Comparison of ENCODE assay signal across 8 mouse cellular contexts in genomic region chr6:125572291-125573188, GRCm38 (mm10). TPM values are rescaled to one million over a fixed set of nuclear protein-coding genes. Genes with fewer than 3 reads are reported as not detected.
DNase-seq lines count a peak whose midpoint lies in the region; ATAC-seq and TF ChIP-seq lines count a peak whose summit lies in the region.

No protein-coding gene starts in this region.

- H3K27me3 ChIP-seq in CH12.LX (replicated peaks) = peaks cover 85% of the 10 kb centered on the region
- H3K27me3 ChIP-seq in hindbrain, embryonic 11.5 days (ENCODE audit: control insufficient read depth, insufficient read depth, low read length) = no peaks in the 10 kb centered on the region
- no peaks in the 10 kb centered on the region for H3K27me3 ChIP-seq in lung, postnatal 0 days (replicated peaks; ENCODE audit: insufficient read depth, low read length)

- H3K4me3 ChIP-seq in CH12.LX (replicated peaks in 1 of 3; ENCODE audit: low read depth in 2 of 3, low read length in 2 of 3, poor library complexity in 1 of 3) = peak overlapping the region in 1 of 3 experiments; percentile 34
- peak overlapping the region; percentile 19; the same call in 1 of the 2 replicates for H3K4me3 ChIP-seq in hindbrain, embryonic 11.5 days (ENCODE audit: low read depth, low read length)
- peak overlapping the region; percentile 16 for H3K4me3 ChIP-seq in lung, postnatal 0 days (ENCODE audit: low read depth, low read length)

- H3K9ac ChIP-seq in CH12.LX (ENCODE audit: insufficient read depth, low read depth) = no peak overlapping the region
- peak overlapping the region; percentile 1; the same call in 1 of the 2 replicates for H3K9ac ChIP-seq in hindbrain, embryonic 11.5 days (ENCODE audit: low read depth, low read length)
- H3K9ac ChIP-seq in lung, postnatal 0 days (replicated peaks; ENCODE audit: low read depth) = no peak overlapping the region; the same call in 1 of the 2 replicates

- no peak for TF ChIP-seq CTCF in CH12.LX (conservative IDR thresholded peaks at IDR 0.05 in 1 of 2, IDR thresholded peaks at IDR 0.05 in 1 of 2; ENCODE audit: low read depth in 2 of 2, low read length in 2 of 2)
- no peak for TF ChIP-seq CTCF in lung, postnatal 0 days (IDR thresholded peaks at IDR 0.05)

- peak overlapping the region; percentile 16; the same call in 1 of the 2 replicates for H3K27ac ChIP-seq in CH12.LX (ENCODE audit: insufficient read depth, low read depth)
- H3K27ac ChIP-seq in hindbrain, embryonic 11.5 days (ENCODE audit: low read depth, low read length) = no peak overlapping the region
- H3K27ac ChIP-seq in lung, postnatal 0 days (ENCODE audit: low read length) = peak overlapping the region; percentile 74

- DNase-seq in CH12.LX (ENCODE audit: extremely low read depth) = peak; percentile 35
- peak; percentile 26 to 61 for DNase-seq in cerebellum, adult 18-20 months
- DNase-seq in frontal cortex, postnatal 10 days (ENCODE audit: low spot score in 2 of 2) = peak; percentile 65 to 69
- no peak for DNase-seq in hindbrain, embryonic 11.5 days (ENCODE audit: low spot score)
- DNase-seq in layer of hippocampus, postnatal 14 days (ENCODE audit: low spot score in 2 of 2) = peak; percentile 60 to 73
- DNase-seq in lung, postnatal 0 days (ENCODE audit: low spot score) = peak; percentile 88
- peak; percentile 82 for DNase-seq in ovary, postnatal 36 days (ENCODE audit: low spot score)
- DNase-seq in thymus, postnatal 25 days = peak; percentile 54

- H3K36me3 ChIP-seq in CH12.LX (replicated peaks in 1 of 2; ENCODE audit: control insufficient read depth in 1 of 2, insufficient read depth in 1 of 2, low read length in 1 of 2) = no peaks in the 10 kb centered on the region
- H3K36me3 ChIP-seq in hindbrain, embryonic 11.5 days (ENCODE audit: control insufficient read depth, insufficient read depth, low read length) = no peaks in the 10 kb centered on the region
- H3K36me3 ChIP-seq in lung, postnatal 0 days (ENCODE audit: insufficient read depth, low read length) = no peaks in the 10 kb centered on the region

- H3K4me1 ChIP-seq in CH12.LX (ENCODE audit: control insufficient read depth in 1 of 2, insufficient read depth in 2 of 2) = peaks cover 4 to 16% of the 10 kb centered on the region in 2 experiments; a peak in 3 of 4 replicates
- no peaks in the 10 kb centered on the region for H3K4me1 ChIP-seq in hindbrain, embryonic 11.5 days (replicated peaks; ENCODE audit: control insufficient read depth, insufficient read depth, low read length)
- H3K4me1 ChIP-seq in lung, postnatal 0 days (ENCODE audit: insufficient read depth, low read depth, low read length) = peaks cover 9% of the 10 kb centered on the region; the same call in 1 of the 2 replicates

- H3K79me2 ChIP-seq in CH12.LX (replicated peaks; ENCODE audit: control insufficient read depth, extremely low read depth, insufficient read depth, poor library complexity, severe bottlenecking) = no peaks in the 10 kb centered on the region

- in situ Hi-C loops in CH12.LX (cut with MboI; ENCODE audit: low pct_ligation_motif_present, low pct_unique_long_range_greater_than_20kb, low sequenced_read_pairs) = no loop called here

- peak overlapping the region; percentile 94 for H3K4me2 ChIP-seq in CH12.LX (ENCODE audit: insufficient read depth, low read depth, poor library complexity, severe bottlenecking)
- peak overlapping the region; percentile 29 for H3K4me2 ChIP-seq in hindbrain, embryonic 11.5 days (replicated peaks; ENCODE audit: low read depth, low read length)
- peak overlapping the region; percentile 51 for H3K4me2 ChIP-seq in lung, postnatal 0 days (replicated peaks; ENCODE audit: low read depth, low read length)

- TF ChIP-seq POLR2A in CH12.LX (IDR thresholded peaks at IDR 0.05; ENCODE audit: low read depth, low read length) = no peak

- ATAC-seq in hindbrain, embryonic 11.5 days (ENCODE audit: low FRiP score) = peak; percentile 60
- ATAC-seq in lung, postnatal 0 days = peak; percentile 71

- TF ChIP-seq RAD21 in CH12.LX (IDR thresholded peaks at IDR 0.05; ENCODE audit: low read depth, low read length) = no peak

- WGBS in hindbrain, embryonic 11.5 days = 47% methylated on average over 18 of the region's 18 CpGs
- WGBS in lung, postnatal 0 days = 12% methylated on average over 18 of the region's 18 CpGs

- peak; percentile 79 for TF ChIP-seq EP300 in CH12.LX (IDR thresholded peaks at IDR 0.05; ENCODE audit: low read length)
- peak; percentile 3; the same call in 1 of the 2 replicates for TF ChIP-seq EP300 in lung, postnatal 0 days (IDR thresholded peaks at IDR 0.05)

- no peaks in the 10 kb centered on the region for H3K9me3 ChIP-seq in CH12.LX (replicated peaks; ENCODE audit: low read length)
- no peaks in the 10 kb centered on the region for H3K9me3 ChIP-seq in hindbrain, embryonic 11.5 days (ENCODE audit: control insufficient read depth, low read length)
- no peaks in the 10 kb centered on the region for H3K9me3 ChIP-seq in lung, postnatal 0 days (ENCODE audit: low read length)

- dilution Hi-C loops in CH12.LX (cut with MboI; ENCODE audit: extremely low pct_ligation_motif_present, extremely low pct_unique_long_range_greater_than_20kb, low sequenced_read_pairs) = no loop called here

TF ChIP-seq in CH12.LX, 34 proteins besides CTCF, POLR2A, EP300 and RAD21:
- TF ChIP-seq ELF1 (IDR thresholded peaks at IDR 0.05; ENCODE audit: low read depth, low read length) (no peak), USF2 (conservative IDR thresholded peaks at IDR 0.05; ENCODE audit: low read depth, low read length) (no peak), TBP (conservative IDR thresholded peaks at IDR 0.05; ENCODE audit: low read depth, low read length) (no peak), JUND (conservative IDR thresholded peaks at IDR 0.05; ENCODE audit: low read depth, low read length) (peak; percentile 41; the same call in 1 of the 2 replicates), MAFK (IDR thresholded peaks at IDR 0.05; ENCODE audit: insufficient replicate concordance, low read length) (no peak), E2F4 (IDR thresholded peaks at IDR 0.05; ENCODE audit: insufficient replicate concordance, low read depth, low read length) (0 out of 2 replicates have a peak, but pooled peaks have one; percentile 33), SMC3 (IDR thresholded peaks at IDR 0.05; ENCODE audit: low read depth, low read length) (no peak), ZKSCAN1 (IDR thresholded peaks at IDR 0.05; ENCODE audit: borderline replicate concordance, low read depth, low read length) (no peak), ZMIZ1 (IDR thresholded peaks at IDR 0.05; ENCODE audit: low read depth, low read length) (no peak), GABPA (IDR thresholded peaks at IDR 0.05; ENCODE audit: insufficient replicate concordance, low read depth, low read length) (no peak), CHD1 (IDR thresholded peaks at IDR 0.05; ENCODE audit: low read depth, low read length) (no peak), POLR2AphosphoS2 (IDR thresholded peaks at IDR 0.05; ENCODE audit: low read depth, low read length) (no peak), USF1 (IDR thresholded peaks at IDR 0.05; ENCODE audit: low read depth, low read length) (peak; percentile 24), ZNF384 (IDR thresholded peaks at IDR 0.05; ENCODE audit: low read depth, low read length) (no peak), MEF2A (IDR thresholded peaks at IDR 0.05; ENCODE audit: borderline replicate concordance, low read depth, low read length) (peak; percentile 71; the same call in 1 of the 2 replicates), JUN (IDR thresholded peaks at IDR 0.05; ENCODE audit: insufficient read depth, low read depth, low read length) (no peak), UBTF (IDR thresholded peaks at IDR 0.05; ENCODE audit: low read depth, low read length) (no peak), HCFC1 (IDR thresholded peaks at IDR 0.05; ENCODE audit: low read depth, low read length) (no peak), MYC (IDR thresholded peaks at IDR 0.05; ENCODE audit: low read depth, low read length) (no peak), NRF1 (IDR thresholded peaks at IDR 0.05; ENCODE audit: low read depth, low read length) (no peak), MAZ (IDR thresholded peaks at IDR 0.05; ENCODE audit: low read depth, low read length) (no peak), MAX (IDR thresholded peaks at IDR 0.05; ENCODE audit: low read length) (peak; percentile 58; the same call in 1 of the 2 replicates), ZC3H11A (IDR thresholded peaks at IDR 0.05; ENCODE audit: low read depth, low read length) (no peak), KAT2A (IDR thresholded peaks at IDR 0.05; ENCODE audit: insufficient replicate concordance, low read length) (no peak), SIN3A (IDR thresholded peaks at IDR 0.05; ENCODE audit: low read length) (no peak), CHD2 (IDR thresholded peaks at IDR 0.05; ENCODE audit: low read length) (no peak), TCF12 (IDR thresholded peaks at IDR 0.05; ENCODE audit: low read depth, low read length) (no peak), MXI1 (IDR thresholded peaks at IDR 0.05; ENCODE audit: low read depth, low read length) (no peak), IRF4 (IDR thresholded peaks at IDR 0.05; ENCODE audit: low read depth, low read length) (peak; percentile 96), RCOR1 (conservative IDR thresholded peaks at IDR 0.05; ENCODE audit: low read depth, low read length) (no peak; the same call in 1 of the 2 replicates), ETS1 (conservative IDR thresholded peaks at IDR 0.05; ENCODE audit: low read depth, low read length) (peak; percentile 31), PAX5 (IDR thresholded peaks at IDR 0.05; ENCODE audit: low read length) (no peak), NELFE (IDR thresholded peaks at IDR 0.05; ENCODE audit: low read depth, low read length) (no peak), BHLHE40 (IDR thresholded peaks at IDR 0.05; ENCODE audit: low read depth, low read length) (peak; percentile 96)

RNA-seq across cellular contexts. Expression of gene Vwf, which starts 26.0 kb away (rescaled TPM):
- total RNA-seq in CH12.LX (2012; rRNA removed) = not detected in 2 replicates
- not detected in 2 replicates for total RNA-seq in CH12.LX (2014; rRNA removed)
- polyA plus RNA-seq in CH12.LX (2012; ENCODE audit: insufficient read length, low read depth) = not detected in 2 replicates
- polyA plus RNA-seq in hindbrain, embryonic 11.5 days (2014; fragmentation: Nextera tagmentation; extraction: Ambion mirVana) = 10.3 and 10.7 TPM in 2 replicates
- total RNA-seq in layer of hippocampus, postnatal 14 days (2021) = 10 to 100 TPM; 29.1 to 32.8 TPM
- polyA plus RNA-seq in lung, postnatal 0 days (2015; fragmentation: Nextera tagmentation; extraction: Ambion mirVana) = 42.4 and 55.6 TPM in 2 replicates

Comparison
In these comparisons a context has a peak if more than half of its experiments do, and no peak if none do; other contexts are left out.
1. H3K4me2 ChIP-seq: peak in every context shown above with its lines; median percentile 94 in CH12.LX; 51 in lung, postnatal 0 days; 29 in hindbrain, embryonic 11.5 days.
2. RNA of gene Vwf, which starts 26.0 kb away (polyA plus RNA-seq): 42.4 to 55.6 TPM in lung, postnatal 0 days and 10.3 to 10.7 TPM in hindbrain, embryonic 11.5 days; not detected in CH12.LX; every median in the first group is over 10 times any median in the second.